Comparison of ENCODE assay signal across 19 mouse cellular contexts in the genomic region with DNA sequence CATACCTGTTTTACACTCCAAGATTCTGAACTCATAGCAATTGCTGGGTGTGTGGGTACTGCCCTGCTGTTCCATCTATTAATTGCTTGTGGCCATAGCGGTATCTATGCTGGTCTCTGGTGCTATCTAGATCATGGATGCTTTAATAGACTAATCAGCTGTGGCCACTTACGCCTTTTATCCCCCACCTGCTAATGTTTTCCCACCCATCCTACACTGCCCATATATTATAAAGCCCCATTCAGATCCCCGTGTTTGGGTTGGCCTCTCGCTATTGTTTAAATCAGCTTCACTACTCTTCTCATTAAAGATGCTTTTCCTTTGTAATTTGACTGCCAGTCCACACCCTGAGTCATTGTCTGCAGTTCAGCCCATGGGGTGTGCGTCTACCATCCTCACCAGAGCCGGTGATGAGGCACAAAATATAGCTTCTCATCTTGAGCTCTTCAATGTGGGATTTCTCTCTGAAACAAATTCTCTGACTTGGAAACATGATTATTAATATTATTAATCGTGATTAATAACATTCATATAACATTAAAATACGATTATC.
A peak's percentile ranks its signal among the peaks of the same experiment; 100 is the strongest.
DNase-seq lines count a peak whose midpoint lies in the region; ATAC-seq lines count a peak whose summit lies in the region.
"Had no signal": no experiment of that assay in that cellular context is flagged by ENCODE, and none has a peak within 500 bp of the region (broad histone marks: within the 10 kb centered on the region; RNA-seq: fewer than 3 reads in every experiment).

No protein-coding gene starts in this region.

- no peak overlapping the region for H3K9ac ChIP-seq in hindbrain, embryonic 12.5 days
- no peak overlapping the region for H3K9ac ChIP-seq in forebrain, embryonic 15.5 days (replicated peaks)
- H3K9ac ChIP-seq in midbrain, embryonic 15.5 days: no peak overlapping the region
- no peak overlapping the region for H3K9ac ChIP-seq in kidney, embryonic 16.5 days (replicated peaks; ENCODE audit: low read length)
- H3K9ac ChIP-seq: embryonic facial prominence, embryonic 13.5 days; heart, embryonic 15.5 days had no signal

- H3K27me3 ChIP-seq in hindbrain, embryonic 12.5 days: no peaks in the 10 kb centered on the region
- no peaks in the 10 kb centered on the region for H3K27me3 ChIP-seq in hindbrain, embryonic 10.5 days (ENCODE audit: insufficient read depth, poor library complexity, severe bottlenecking)
- H3K27me3 ChIP-seq in forebrain, embryonic 15.5 days: no peaks in the 10 kb centered on the region
- no peaks in the 10 kb centered on the region for H3K27me3 ChIP-seq in midbrain, embryonic 15.5 days (replicated peaks)
- H3K27me3 ChIP-seq in kidney, embryonic 16.5 days (ENCODE audit: insufficient read depth, low read length): no peaks in the 10 kb centered on the region
- H3K27me3 ChIP-seq: embryonic facial prominence, embryonic 13.5 days; heart, embryonic 15.5 days had no signal

- H3K4me3 ChIP-seq in hindbrain, embryonic 12.5 days: no peak overlapping the region
- H3K4me3 ChIP-seq in hindbrain, embryonic 10.5 days: no peak overlapping the region
- H3K4me3 ChIP-seq in forebrain, embryonic 15.5 days: no peak overlapping the region
- H3K4me3 ChIP-seq in midbrain, embryonic 15.5 days: no peak overlapping the region
- H3K4me3 ChIP-seq in kidney, embryonic 16.5 days (ENCODE audit: low read length): no peak overlapping the region
- H3K4me3 ChIP-seq: embryonic facial prominence, embryonic 13.5 days; heart, embryonic 15.5 days had no signal

- H3K4me1 ChIP-seq in hindbrain, embryonic 12.5 days: peaks cover 6% of the 10 kb centered on the region; the same call in 1 of the 2 replicates
- peaks cover 14% of the 10 kb centered on the region; the same call in 1 of the 2 replicates for H3K4me1 ChIP-seq in hindbrain, embryonic 10.5 days (replicated peaks)
- peaks cover 42% of the 10 kb centered on the region for H3K4me1 ChIP-seq in forebrain, embryonic 15.5 days
- peaks cover 23% of the 10 kb centered on the region for H3K4me1 ChIP-seq in midbrain, embryonic 15.5 days
- H3K4me1 ChIP-seq in kidney, embryonic 16.5 days (ENCODE audit: insufficient read depth, low read length): no peaks in the 10 kb centered on the region
- H3K4me1 ChIP-seq: embryonic facial prominence, embryonic 13.5 days; heart, embryonic 15.5 days had no signal

- no peaks in the 10 kb centered on the region for H3K36me3 ChIP-seq in hindbrain, embryonic 12.5 days
- no peaks in the 10 kb centered on the region for H3K36me3 ChIP-seq in hindbrain, embryonic 10.5 days
- H3K36me3 ChIP-seq in forebrain, embryonic 15.5 days: no peaks in the 10 kb centered on the region
- H3K36me3 ChIP-seq in midbrain, embryonic 15.5 days (replicated peaks): no peaks in the 10 kb centered on the region
- H3K36me3 ChIP-seq in kidney, embryonic 16.5 days (ENCODE audit: insufficient read depth, low read length): no peaks in the 10 kb centered on the region
- H3K36me3 ChIP-seq: embryonic facial prominence, embryonic 13.5 days; heart, embryonic 15.5 days had no signal

- WGBS in hindbrain, embryonic 12.5 days: 57% methylated on average over 8 of the region's 8 CpGs
- 56% methylated on average over 8 of the region's 8 CpGs for WGBS in hindbrain, embryonic 10.5 days
- WGBS in forebrain, embryonic 15.5 days: 26% methylated on average over 8 of the region's 8 CpGs
- 44% methylated on average over 8 of the region's 8 CpGs for WGBS in midbrain, embryonic 15.5 days
- WGBS in kidney, embryonic 16.5 days: 80% methylated on average over 8 of the region's 8 CpGs

- H3K4me2 ChIP-seq in hindbrain, embryonic 12.5 days (replicated peaks): no peak overlapping the region
- H3K4me2 ChIP-seq in forebrain, embryonic 15.5 days (replicated peaks): peak overlapping the region; percentile 36; the same call in 1 of the 2 replicates
- no peak overlapping the region for H3K4me2 ChIP-seq in midbrain, embryonic 15.5 days
- H3K4me2 ChIP-seq in kidney, embryonic 16.5 days (replicated peaks; ENCODE audit: low read depth, low read length): no peak overlapping the region
- H3K4me2 ChIP-seq: embryonic facial prominence, embryonic 13.5 days; heart, embryonic 15.5 days had no signal

- H3K9me3 ChIP-seq in hindbrain, embryonic 12.5 days (replicated peaks): no peaks in the 10 kb centered on the region
- no peaks in the 10 kb centered on the region for H3K9me3 ChIP-seq in hindbrain, embryonic 10.5 days
- H3K9me3 ChIP-seq in forebrain, embryonic 15.5 days: no peaks in the 10 kb centered on the region
- no peaks in the 10 kb centered on the region for H3K9me3 ChIP-seq in midbrain, embryonic 15.5 days
- H3K9me3 ChIP-seq in kidney, embryonic 16.5 days (ENCODE audit: low read length): no peaks in the 10 kb centered on the region
- H3K9me3 ChIP-seq: embryonic facial prominence, embryonic 13.5 days; heart, embryonic 15.5 days had no signal

- peak overlapping the region; percentile 41; the same call in 1 of the 2 replicates for H3K27ac ChIP-seq in hindbrain, embryonic 12.5 days
- no peak overlapping the region for H3K27ac ChIP-seq in hindbrain, embryonic 10.5 days
- H3K27ac ChIP-seq in forebrain, embryonic 15.5 days (replicated peaks): peak overlapping the region; percentile 44
- peak overlapping the region; percentile 64 for H3K27ac ChIP-seq in midbrain, embryonic 15.5 days
- H3K27ac ChIP-seq in kidney, embryonic 16.5 days (ENCODE audit: low read length): no peak overlapping the region
- H3K27ac ChIP-seq: embryonic facial prominence, embryonic 13.5 days; heart, embryonic 15.5 days had no signal

- peak; percentile 63 for ATAC-seq in hindbrain, embryonic 12.5 days (ENCODE audit: low FRiP score)
- 0 out of 2 replicates have a peak, but pooled peaks have one; percentile 14 for ATAC-seq in forebrain, embryonic 15.5 days (replicated peaks)
- ATAC-seq in midbrain, embryonic 15.5 days (replicated peaks): peak; percentile 51
- no peak for ATAC-seq in megakaryocyte, adult 5-6 weeks (ENCODE audit: poor library complexity, severe bottlenecking)
- ATAC-seq in kidney, embryonic 16.5 days (ENCODE audit: low FRiP score, low TSS enrichment): no peak

- DNase-seq in hindbrain, embryonic 10.5 days (ENCODE audit: low spot score): no peak
- peak; percentile 10 for DNase-seq in ZHBTc4 (ENCODE audit: low read depth, low spot score)
- DNase-seq in adrenal gland, adult 2 months: no peak
- DNase-seq: adrenal gland, postnatal 14 days; cerebellum, adult 8-10 months; heart, adult 11 months; kidney, adult 2 months; kidney, postnatal 36 days; left cerebral cortex, postnatal 4 days; lung, adult 18-20 months; spleen, adult 18-20 months; thymus, adult 2 months had no signal

Comparison
In these comparisons a context has a peak if more than half of its experiments do, and no peak if none do; other contexts are left out.
1. H3K27ac ChIP-seq: peak in hindbrain, embryonic 12.5 days (single experiment), forebrain, embryonic 15.5 days (single experiment) and midbrain, embryonic 15.5 days (single experiment); none in hindbrain, embryonic 10.5 days (single experiment) and kidney, embryonic 16.5 days (single experiment).
2. ATAC-seq: peak in hindbrain, embryonic 12.5 days (single experiment), forebrain, embryonic 15.5 days (single experiment) and midbrain, embryonic 15.5 days (single experiment); none in megakaryocyte, adult 5-6 weeks (single experiment) and kidney, embryonic 16.5 days (single experiment).